Mouse (Mus musculus) liver, embryonic 13.5 days (tissue): ENCODE results near the gene Hoxb4. TPM values are rescaled to one million over a fixed set of nuclear protein-coding genes. Genes with fewer than 3 reads are reported as not detected.

Experiments
- ATAC-seq: fragments of 200-750 bp; cut with Nextera tagmentation; 2 replicates; pipeline ENCODE4 v1.8.0; 2017; ENCODE audit warnings: low read depth, mild to moderate bottlenecking, moderate number of reproducible peaks, moderate library complexity
- DNase-seq: peaks from one replicate; pipeline ENCODE4 v3.0.0; 2022
- H3K27ac ChIP-seq: fragments of 300-500 bp; sonication (generic); 2 replicates; pipeline ENCODE4 v1.5.1; 2015; ENCODE audit warnings: moderate library complexity, mild to moderate bottlenecking, inconsistent platforms
- H3K27me3 ChIP-seq: fragments of 300-500 bp; sonication (generic); 2 replicates; pipeline ENCODE4 v1.6.1; 2015; ENCODE audit warnings: mild to moderate bottlenecking, inconsistent platforms
- H3K36me3 ChIP-seq: fragments of 300-500 bp; sonication (generic); 2 replicates; pipeline ENCODE4 v1.6.1; 2015; ENCODE audit warnings: mild to moderate bottlenecking, inconsistent platforms
- H3K4me1 ChIP-seq: fragments of 300-500 bp; sonication (generic); replicated peaks from 2 replicates; pipeline ENCODE4 v1.6.1; 2015; ENCODE audit warnings: inconsistent platforms
- H3K4me2 ChIP-seq: fragments of 300-500 bp; sonication (generic); 2 replicates; pipeline ENCODE4 v1.6.1; 2015; ENCODE audit warnings: inconsistent platforms, mild to moderate bottlenecking, moderate library complexity
- H3K4me3 ChIP-seq: fragments of 300-500 bp; sonication (generic); replicated peaks from 2 replicates; pipeline ENCODE4 v1.5.1; 2015; ENCODE audit warnings: mild to moderate bottlenecking, inconsistent platforms
- H3K9ac ChIP-seq: fragments of 300-500 bp; sonication (generic); 2 replicates; pipeline ENCODE4 v1.6.1; 2015; ENCODE audit warnings: mild to moderate bottlenecking, inconsistent platforms
- H3K9me3 ChIP-seq: fragments of 300-500 bp; sonication (generic); replicated peaks from 2 replicates; pipeline ENCODE4 v1.6.1; 2016; ENCODE audit warnings: inconsistent platforms
- WGBS: fragments of 180-500 bp; shearing (Covaris S2); methylation state at CpG from one replicate; pipeline ENCODE4 v1.1.7; 2015; ENCODE audit not compliant: insufficient replicate concordance; 5-methylcytosine and 5-hydroxymethylcytosine counted together
- polyA plus RNA-seq: library from polyadenylated mRNA; unstranded; fragments of >200 nt; fragmentation: Nextera tagmentation; extraction: Ambion mirVana; gene quantifications from 2 replicates; pipeline ENCODE4 v1.2.1, GENCODE M21; 2015

Gene Hoxb4
- polyA plus RNA-seq, result 0.16 and 0.20 TPM in 2 replicates

DNA sequence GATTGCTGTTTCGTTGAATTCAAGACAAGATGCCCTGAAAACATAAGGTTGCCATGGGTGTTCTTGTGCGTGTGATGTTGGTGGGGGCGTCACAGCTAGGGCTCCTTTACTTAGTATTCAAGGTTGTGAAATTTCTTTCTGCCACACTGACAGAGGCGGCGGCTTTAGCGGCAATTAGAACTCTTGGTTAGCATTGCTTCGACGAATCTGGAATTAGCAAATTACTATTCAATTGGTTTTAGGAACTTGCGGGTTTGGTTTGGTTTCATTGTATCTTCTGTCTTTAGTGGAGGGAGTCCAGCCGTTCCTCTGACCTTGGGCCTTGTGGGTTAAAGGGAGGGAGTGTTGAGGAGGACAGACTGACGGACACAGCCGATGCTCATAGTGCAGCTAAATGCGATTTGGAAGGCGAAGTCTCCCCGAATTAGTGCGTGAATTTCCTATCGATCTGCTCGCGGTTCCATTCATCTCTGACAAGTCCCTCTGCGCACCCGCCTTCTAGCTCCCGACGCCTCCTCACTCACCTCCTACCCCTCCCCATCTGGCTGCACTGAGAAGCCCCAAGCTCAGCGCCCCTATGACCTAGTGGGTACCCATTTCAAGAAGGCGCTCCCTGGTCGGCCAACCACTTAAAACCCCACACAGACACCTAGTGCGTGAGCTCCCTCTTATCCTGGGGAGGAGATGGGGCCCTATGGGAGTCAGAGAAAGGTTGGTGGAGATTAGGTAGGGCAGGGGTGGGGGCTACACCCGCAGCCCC, at the start of gene Hoxb4:
Gene Hoxb4 (plus strand): TSS at position 660 of the 760 bp plus-strand sequence.
- Histone ChIP-seq H3K9ac (peak within 1 kb of the TSS; percentile 58), H3K27me3 (peaks cover 99% of the 10 kb centered on the region), H3K4me1 (0 out of 2 replicates have a peak, but pooled peaks cover 6% of the 10 kb centered on the region), H3K4me2 (peak within 1 kb of the TSS; percentile 56), H3K27ac (peak within 1 kb of the TSS; percentile 78), H3K9me3 (no peaks in the 10 kb centered on the region), H3K36me3 (no peaks in the 10 kb centered on the region), H3K4me3 (peak within 1 kb of the TSS; percentile 53)
- no peak for DNase-seq
- WGBS, result 7% methylated on average over 28 of the region's 28 CpGs
- ATAC-seq, result no peak

DNA sequence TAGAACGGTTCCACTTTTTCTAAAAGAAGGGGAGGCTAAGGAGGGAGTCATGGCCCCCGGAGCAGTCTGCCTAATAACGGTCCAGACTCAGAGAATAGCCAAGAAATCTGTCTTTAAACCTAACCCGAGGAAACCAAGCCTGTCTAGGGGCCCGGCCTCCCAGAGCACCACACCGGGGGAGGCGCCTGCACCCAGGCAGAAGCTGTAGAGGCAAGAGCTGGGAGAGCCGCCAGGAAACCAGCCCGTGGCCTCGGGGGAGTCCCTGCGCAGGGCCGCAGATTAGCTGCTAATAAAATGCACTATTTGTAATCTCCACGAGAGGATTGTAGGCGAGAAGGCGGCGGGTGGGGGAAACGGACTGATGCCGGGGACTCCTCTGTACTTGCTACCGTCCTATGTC, 48.2 kb upstream of the Hoxb4 start:
- Histone ChIP-seq H3K27ac (no peak overlapping the region), H3K36me3 (no peaks in the 10 kb centered on the region), H3K27me3 (peaks cover 98% of the 10 kb centered on the region), H3K9ac (no peak overlapping the region), H3K4me1 (peaks cover 6% of the 10 kb centered on the region; the same call in 1 of the 2 replicates), H3K4me2 (no peak overlapping the region), H3K4me3 (no peak overlapping the region), H3K9me3 (no peaks in the 10 kb centered on the region)
- DNase-seq (no peak), ATAC-seq (no peak)
- 4% methylated on average over 19 of the region's 19 CpGs for WGBS

DNA sequence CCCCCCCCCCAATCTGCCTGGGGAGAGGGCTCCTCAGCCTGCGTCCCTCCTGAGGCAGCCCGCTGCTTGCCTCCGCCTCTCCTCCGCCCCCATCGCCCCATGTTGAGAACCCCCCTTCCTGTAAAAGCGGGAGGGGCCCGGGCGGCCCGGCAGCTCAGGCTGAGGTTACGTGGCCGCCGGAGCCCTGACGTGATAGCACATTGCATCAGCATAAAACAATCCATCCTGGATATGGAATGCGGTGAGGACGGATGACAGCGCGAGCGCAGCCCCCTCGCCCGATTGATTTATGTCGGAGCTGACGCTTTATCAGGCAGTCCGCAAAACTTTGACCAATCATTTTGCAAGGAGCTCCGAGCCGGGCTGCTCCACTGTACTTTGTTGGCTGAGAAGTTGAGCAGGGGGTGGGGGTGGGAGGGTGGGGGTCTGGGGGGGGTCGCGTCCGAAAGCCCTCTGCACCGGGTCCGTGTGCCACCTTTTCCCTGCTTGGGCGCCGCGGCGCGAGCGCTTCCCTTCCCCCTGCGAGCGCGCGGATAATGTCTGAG, 47.0 kb upstream of the Hoxb4 start, which contains the start of gene Hoxb9:
Gene Hoxb9 (plus strand): TSS at position 462 of the 545 bp plus-strand sequence.
- H3K9me3 ChIP-seq, result no peaks in the 10 kb centered on the region
- no peak for ATAC-seq
- peak within 1 kb of the TSS; percentile 23; the same call in 1 of the 2 replicates for H3K4me2 ChIP-seq
- peaks cover 6% of the 10 kb centered on the region; the same call in 1 of the 2 replicates for H3K4me1 ChIP-seq
- no peak within 1 kb of the TSS for H3K27ac ChIP-seq
- WGBS, result under 1% methylated on average over 38 of the region's 40 CpGs
- no peaks in the 10 kb centered on the region for H3K36me3 ChIP-seq
- peaks cover 98% of the 10 kb centered on the region for H3K27me3 ChIP-seq
- no peak for DNase-seq
- H3K9ac ChIP-seq, result no peak within 1 kb of the TSS
- H3K4me3 ChIP-seq, result peak within 1 kb of the TSS; percentile 27

DNA sequence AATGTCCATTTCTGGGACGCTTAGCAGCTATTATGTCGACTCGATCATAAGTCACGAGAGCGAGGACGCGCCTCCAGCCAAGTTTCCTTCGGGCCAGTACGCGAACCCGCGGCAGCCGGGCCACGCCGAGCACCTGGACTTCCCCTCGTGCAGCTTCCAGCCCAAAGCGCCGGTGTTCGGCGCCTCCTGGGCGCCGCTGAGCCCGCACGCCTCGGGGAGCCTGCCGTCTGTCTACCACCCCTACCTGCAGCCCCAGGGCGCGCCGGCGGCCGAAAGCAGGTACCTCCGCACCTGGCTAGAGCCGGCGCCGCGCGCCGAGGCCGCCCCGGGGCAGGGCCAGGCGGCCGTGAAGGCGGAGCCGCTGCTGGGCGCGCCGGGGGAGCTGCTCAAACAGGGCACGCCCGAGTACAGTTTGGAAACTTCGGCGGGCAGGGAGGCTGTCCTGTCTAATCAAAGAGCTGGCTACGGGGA, 46.5 kb upstream of the Hoxb4 start:
- no peak for DNase-seq
- peak overlapping the region; percentile 23; the same call in 1 of the 2 replicates for H3K4me2 ChIP-seq
- H3K27me3 ChIP-seq, result peaks cover 98% of the 10 kb centered on the region
- H3K9ac ChIP-seq, result no peak overlapping the region
- H3K27ac ChIP-seq, result no peak overlapping the region
- H3K4me3 ChIP-seq, result peak overlapping the region; percentile 27
- H3K36me3 ChIP-seq, result no peaks in the 10 kb centered on the region
- no peaks in the 10 kb centered on the region for H3K9me3 ChIP-seq
- no peak for ATAC-seq
- peaks cover 6% of the 10 kb centered on the region; the same call in 1 of the 2 replicates for H3K4me1 ChIP-seq
- 1% methylated on average over 51 of the region's 52 CpGs for WGBS

DNA sequence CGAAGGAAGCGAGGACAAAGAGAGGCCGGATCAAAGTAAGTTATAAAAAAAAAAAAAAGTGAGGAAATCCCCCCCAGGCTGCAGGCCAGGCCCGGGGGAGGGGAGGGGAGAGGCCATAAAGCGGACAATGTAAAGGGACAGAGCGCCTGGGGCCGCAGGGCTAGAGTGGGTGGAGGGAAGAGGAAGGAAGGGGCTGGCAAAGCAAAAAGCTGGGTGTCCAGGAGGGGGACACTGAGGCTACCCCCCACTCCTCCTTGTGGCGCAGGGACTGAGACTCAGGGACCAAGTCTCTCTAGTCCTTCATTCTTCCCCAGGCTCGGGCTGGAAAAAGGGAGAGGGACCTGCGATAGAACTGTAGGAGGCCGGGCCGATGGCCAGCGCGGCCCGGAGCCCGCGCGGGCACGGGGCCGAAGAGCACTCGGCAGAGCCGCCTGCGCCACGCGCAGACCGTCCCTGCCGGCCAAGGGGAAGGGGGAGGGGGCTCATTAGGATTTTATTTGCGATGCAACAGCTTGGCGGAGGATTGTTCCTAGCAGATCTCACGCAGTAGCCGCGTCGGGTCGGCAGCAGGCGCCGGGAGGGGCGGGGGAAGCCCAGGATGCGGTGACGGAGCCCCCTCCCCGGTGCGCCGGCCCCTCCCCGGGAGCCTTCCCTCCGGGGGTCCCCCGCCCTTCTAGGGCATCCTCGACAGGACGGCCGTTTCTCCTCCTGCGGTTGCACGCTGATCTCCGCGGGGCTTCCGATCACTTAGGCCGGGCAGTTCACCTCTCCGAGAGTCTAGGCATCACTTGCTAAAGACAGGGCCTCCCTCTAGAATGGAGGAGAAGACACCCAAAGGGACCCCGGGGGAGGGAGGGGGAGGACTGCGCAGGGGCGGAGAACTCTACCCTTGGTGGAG, 45.8 kb upstream of the Hoxb4 start:
- WGBS, result 1% methylated on average over 58 of the region's 58 CpGs
- H3K4me3 ChIP-seq, result 0 out of 2 replicates have a peak overlapping the region, but pooled peaks have one; percentile 27
- H3K4me2 ChIP-seq, result no peak overlapping the region
- no peak overlapping the region for H3K9ac ChIP-seq
- peaks cover 98% of the 10 kb centered on the region for H3K27me3 ChIP-seq
- H3K9me3 ChIP-seq, result no peaks in the 10 kb centered on the region
- H3K36me3 ChIP-seq, result no peaks in the 10 kb centered on the region
- ATAC-seq (no peak), DNase-seq (no peak)
- peaks cover 6% of the 10 kb centered on the region; the same call in 1 of the 2 replicates for H3K4me1 ChIP-seq
- no peak overlapping the region for H3K27ac ChIP-seq

DNA sequence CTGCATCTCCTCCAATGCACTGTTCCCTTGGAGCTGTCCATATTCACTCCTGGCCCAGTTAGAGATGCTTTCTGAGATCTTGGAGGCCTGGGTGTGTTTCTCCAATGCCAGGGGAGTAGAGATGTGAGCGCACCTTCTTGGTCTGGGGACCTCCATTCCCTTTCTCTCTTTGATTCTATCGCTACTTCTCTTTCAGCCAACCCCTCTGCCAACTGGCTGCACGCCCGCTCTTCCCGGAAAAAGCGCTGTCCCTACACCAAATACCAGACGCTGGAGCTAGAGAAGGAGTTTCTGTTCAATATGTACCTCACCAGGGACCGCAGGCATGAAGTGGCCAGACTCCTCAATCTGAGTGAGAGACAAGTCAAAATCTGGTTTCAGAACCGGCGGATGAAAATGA, 43.6 kb upstream of the Hoxb4 start:
- Histone ChIP-seq H3K36me3 (no peaks in the 10 kb centered on the region), H3K4me1 (peaks cover 6% of the 10 kb centered on the region; the same call in 1 of the 2 replicates), H3K4me2 (no peak overlapping the region), H3K27ac (no peak overlapping the region), H3K4me3 (no peak overlapping the region), H3K27me3 (peaks cover 100% of the 10 kb centered on the region), H3K9ac (no peak overlapping the region), H3K9me3 (no peaks in the 10 kb centered on the region)
- DNase-seq (no peak), ATAC-seq (no peak)
- WGBS, result 18% methylated on average over 10 of the region's 10 CpGs

DNA sequence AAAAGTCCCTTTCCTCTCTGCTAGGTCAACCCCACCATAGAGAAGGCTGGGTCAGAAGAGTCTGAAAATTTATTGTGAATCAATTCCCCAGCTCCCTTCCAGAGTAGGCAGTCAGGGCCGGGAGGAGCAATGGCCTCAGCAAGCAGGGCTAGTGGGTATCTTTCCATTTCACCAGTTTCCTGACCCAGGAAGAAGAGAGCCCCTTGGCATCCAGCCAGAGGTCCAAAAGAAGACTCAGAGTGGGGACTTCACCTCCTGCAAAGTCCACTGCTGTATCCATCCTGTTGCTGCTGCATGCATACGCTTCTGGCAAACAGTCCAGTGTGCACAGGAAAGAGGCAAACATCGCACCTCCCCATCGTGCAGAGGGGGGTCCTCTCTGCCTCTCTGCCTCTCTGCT, 42.2 kb upstream of the Hoxb4 start:
- no peaks in the 10 kb centered on the region for H3K9me3 ChIP-seq
- no peak overlapping the region for H3K4me2 ChIP-seq
- H3K27me3 ChIP-seq, result peaks cover 100% of the 10 kb centered on the region
- no peak overlapping the region for H3K27ac ChIP-seq
- DNase-seq (no peak), ATAC-seq (no peak)
- peaks cover 5% of the 10 kb centered on the region; the same call in 1 of the 2 replicates for H3K4me1 ChIP-seq
- WGBS, result 20% methylated on average over 4 of the region's 4 CpGs
- no peak overlapping the region for H3K4me3 ChIP-seq
- no peak overlapping the region for H3K9ac ChIP-seq
- H3K36me3 ChIP-seq, result no peaks in the 10 kb centered on the region

DNA sequence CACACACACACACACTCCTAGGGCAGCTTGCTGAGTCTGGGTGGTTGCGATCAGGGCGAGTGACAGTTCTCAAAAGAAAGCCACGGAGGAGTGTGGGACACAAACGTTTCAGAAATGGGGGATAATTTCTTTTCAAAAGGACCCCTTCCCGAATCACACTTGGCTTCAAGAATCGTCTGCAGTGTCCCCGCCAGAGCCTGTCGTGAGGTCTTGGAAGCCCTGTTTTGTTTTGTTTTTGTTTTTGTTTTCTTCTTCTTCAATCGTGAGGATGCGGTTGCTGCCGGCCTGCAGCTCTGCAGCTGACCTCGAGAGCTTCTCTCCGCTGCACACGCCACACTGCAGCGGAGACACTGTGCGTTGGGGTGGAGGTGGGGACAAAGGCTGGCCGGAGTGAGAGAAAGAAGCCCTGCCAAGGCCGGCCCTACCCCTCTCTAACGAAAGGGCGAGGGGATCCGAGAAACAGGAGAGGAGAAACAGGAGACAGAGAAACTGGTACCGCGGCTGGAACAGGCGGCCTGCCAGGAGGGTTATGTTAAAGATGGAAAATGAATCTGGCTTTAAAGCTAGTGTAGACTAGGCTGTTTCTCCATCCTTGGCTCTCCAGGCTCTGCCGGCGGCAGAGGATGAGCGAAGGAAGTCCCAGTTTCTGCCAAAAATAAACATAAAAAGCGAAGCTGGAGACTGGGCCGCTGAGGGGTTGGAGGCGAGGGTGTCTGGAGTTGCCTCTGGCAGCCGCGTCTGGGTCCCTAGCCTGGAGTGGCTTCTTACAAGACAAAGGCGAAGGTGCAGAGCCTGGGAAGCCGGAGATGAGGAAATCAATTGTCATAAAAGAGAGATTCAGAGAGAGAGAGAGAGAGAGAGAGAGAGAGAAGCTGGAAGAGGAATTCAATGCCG, 40.7 kb upstream of the Hoxb4 start:
- ATAC-seq (no peak), DNase-seq (no peak)
- no peaks in the 10 kb centered on the region for H3K4me1 ChIP-seq
- peaks cover 100% of the 10 kb centered on the region for H3K27me3 ChIP-seq
- H3K9ac ChIP-seq, result no peak overlapping the region
- no peak overlapping the region for H3K27ac ChIP-seq
- no peak overlapping the region for H3K4me3 ChIP-seq
- no peak overlapping the region for H3K4me2 ChIP-seq
- no peaks in the 10 kb centered on the region for H3K36me3 ChIP-seq
- WGBS, result 2% methylated on average over 35 of the region's 35 CpGs
- H3K9me3 ChIP-seq, result no peaks in the 10 kb centered on the region

DNA sequence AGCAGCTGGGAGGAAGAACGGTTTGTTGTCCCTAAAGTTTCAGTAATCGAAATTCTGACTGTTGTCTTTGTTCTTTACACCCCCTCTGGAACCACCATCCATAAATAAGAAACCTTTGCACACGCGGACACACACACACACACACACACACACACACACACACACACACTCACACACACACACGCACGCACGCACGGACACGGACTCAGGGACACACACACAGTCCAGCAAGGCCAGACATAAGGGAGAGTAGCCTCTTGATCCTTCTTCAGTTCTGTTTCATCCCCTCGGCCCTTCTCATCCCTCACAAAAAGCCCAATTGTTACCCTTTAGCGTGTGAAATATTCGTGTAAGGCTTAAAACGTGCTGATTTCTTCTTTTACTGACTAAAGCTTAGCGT, 39.7 kb upstream of the Hoxb4 start:
- H3K4me1 ChIP-seq, result no peaks in the 10 kb centered on the region
- no peaks in the 10 kb centered on the region for H3K9me3 ChIP-seq
- DNase-seq (no peak), ATAC-seq (no peak)
- no peak overlapping the region for H3K4me2 ChIP-seq
- no peak overlapping the region for H3K9ac ChIP-seq
- WGBS, result 19% methylated on average over 14 of the region's 14 CpGs
- no peaks in the 10 kb centered on the region for H3K36me3 ChIP-seq
- peaks cover 100% of the 10 kb centered on the region for H3K27me3 ChIP-seq
- no peak overlapping the region for H3K4me3 ChIP-seq
- H3K27ac ChIP-seq, result no peak overlapping the region

DNA sequence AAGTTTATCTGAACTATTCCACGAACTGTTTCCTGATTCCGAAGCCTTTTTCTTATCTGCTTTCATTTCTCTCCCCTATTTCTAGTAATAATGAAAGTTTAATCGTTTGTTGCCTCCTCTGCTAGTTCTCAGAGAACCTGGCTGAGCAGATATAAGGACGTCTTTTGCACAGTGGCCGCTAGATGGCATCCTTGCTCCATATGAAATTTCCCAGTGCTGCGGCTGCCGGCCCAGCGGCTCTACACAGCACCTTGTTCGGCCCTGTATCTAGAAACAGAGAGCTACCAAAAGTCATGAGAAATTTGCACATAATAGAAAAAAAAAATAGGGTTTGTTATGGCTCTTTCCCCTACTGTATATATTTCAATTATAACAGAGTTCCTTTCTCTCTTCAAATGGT, 39.3 kb upstream of the Hoxb4 start:
- DNase-seq (peak; percentile 29), ATAC-seq (no peak)
- peaks cover 100% of the 10 kb centered on the region for H3K27me3 ChIP-seq
- no peaks in the 10 kb centered on the region for H3K9me3 ChIP-seq
- no peak overlapping the region for H3K9ac ChIP-seq
- H3K4me3 ChIP-seq, result no peak overlapping the region
- H3K27ac ChIP-seq, result no peak overlapping the region
- no peaks in the 10 kb centered on the region for H3K4me1 ChIP-seq
- 1% methylated on average over 9 of the region's 9 CpGs for WGBS
- H3K4me2 ChIP-seq, result no peak overlapping the region
- H3K36me3 ChIP-seq, result no peaks in the 10 kb centered on the region
